Mouse (Mus musculus): ENCODE results near the gene Agbl3. TPM values are rescaled to one million over a fixed set of nuclear protein-coding genes. Genes with fewer than 3 reads are reported as not detected.

Agbl3 gene
- polyA plus RNA-seq, 1 experiment: 5.1 TPM

DNA sequence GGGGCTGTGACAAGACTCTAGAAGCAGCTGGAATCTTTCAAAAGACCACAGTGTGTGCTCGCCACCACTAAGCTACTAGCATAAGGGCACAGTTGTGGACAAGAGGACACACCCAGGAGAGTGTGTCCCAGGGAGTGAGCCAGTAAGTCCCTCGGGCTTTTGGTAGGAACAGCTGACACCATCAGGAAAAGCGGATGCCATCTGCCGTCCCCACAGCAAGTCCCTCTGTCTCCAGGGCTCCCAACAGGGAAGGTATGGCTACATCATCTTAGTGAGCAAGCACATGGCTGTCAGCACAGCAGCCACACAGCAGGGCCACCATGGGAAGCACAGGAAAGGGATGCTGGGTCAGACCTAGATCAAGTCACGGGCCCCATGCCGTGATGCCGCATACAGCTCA is 115.3 kb downstream of the Agbl3 start:
- no peak overlapping the region for H3K4me3 ChIP-seq (replicated peaks; ENCODE audit: extremely low read depth, low read depth, low read length)
- no peak for TF ChIP-seq POLR2A (IDR thresholded peaks at IDR 0.05; ENCODE audit: borderline replicate concordance, extremely low read depth, low read depth, low read length)
- no peak for TF ChIP-seq CTCF (IDR thresholded peaks at IDR 0.05; ENCODE audit: insufficient read depth, low read length)
- WGBS: 88% methylated on average over 7 of the region's 7 CpGs
- H3K4me1 ChIP-seq (ENCODE audit: control insufficient read depth, insufficient read depth, low read length): no peaks in the 10 kb centered on the region
- DNase-seq: no peak

DNA sequence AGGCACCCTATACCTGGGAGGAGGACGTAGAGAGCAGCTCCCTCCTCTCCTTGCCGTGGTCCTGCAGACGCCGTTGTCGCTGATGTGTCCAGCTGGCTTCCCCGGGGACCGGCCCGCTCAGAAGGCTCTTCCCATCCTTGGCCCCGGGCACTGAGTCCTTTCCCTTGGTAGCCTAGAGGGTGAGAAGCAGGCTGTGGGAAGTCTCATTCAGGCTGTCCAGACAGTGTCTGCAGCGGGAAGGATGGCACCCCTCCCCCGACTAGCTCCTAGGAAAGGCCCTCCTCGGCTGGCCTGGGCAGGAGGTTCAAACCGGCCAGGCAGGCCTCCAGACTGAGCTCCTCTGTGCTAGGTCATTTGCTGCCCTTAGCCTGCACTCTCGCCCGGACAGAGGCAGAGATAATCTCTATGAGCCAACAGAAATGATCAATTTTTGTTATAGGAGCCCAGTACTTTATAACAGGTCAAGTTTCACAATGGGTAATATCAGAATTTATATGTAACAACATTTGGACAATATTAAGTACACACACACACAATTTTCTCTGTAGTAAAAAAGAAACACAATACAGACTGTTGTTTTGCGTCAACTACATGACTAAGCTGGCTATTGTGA is 116.0 kb downstream of the Agbl3 start:
- Histone ChIP-seq H3K4me1 (ENCODE audit: control insufficient read depth, insufficient read depth, low read length) (no peaks in the 10 kb centered on the region), H3K4me3 (replicated peaks; ENCODE audit: extremely low read depth, low read depth, low read length) (no peak overlapping the region)
- 65% methylated on average over 16 of the region's 16 CpGs for WGBS
- no peak for TF ChIP-seq CTCF (IDR thresholded peaks at IDR 0.05; ENCODE audit: insufficient read depth, low read length)
- TF ChIP-seq POLR2A (IDR thresholded peaks at IDR 0.05; ENCODE audit: borderline replicate concordance, extremely low read depth, low read depth, low read length): no peak
- no peak for DNase-seq

DNA sequence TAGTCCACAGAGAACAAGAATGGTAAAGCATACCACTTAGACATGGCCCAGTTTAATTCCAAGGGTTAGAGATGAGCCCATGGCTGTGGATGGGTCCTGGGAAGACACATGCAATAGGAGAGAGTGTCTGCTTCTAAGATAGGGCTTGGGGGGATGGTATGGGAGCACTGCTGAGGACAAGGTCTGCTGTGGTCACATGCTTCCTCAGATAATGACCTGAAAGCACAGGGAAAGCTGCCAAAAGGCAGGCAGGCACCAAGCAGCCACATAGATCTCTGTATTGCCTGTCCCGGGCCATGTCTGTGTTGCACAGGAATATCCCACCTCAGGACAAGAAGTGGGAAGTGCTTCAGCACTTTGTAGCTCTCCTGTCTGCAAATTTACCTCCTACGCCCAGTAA is 118.9 kb downstream of the Agbl3 start:
- TF ChIP-seq POLR2A (IDR thresholded peaks at IDR 0.05; ENCODE audit: borderline replicate concordance, extremely low read depth, low read depth, low read length) (no peak), CTCF (IDR thresholded peaks at IDR 0.05; ENCODE audit: insufficient read depth, low read length) (no peak)
- 73% methylated on average over 2 of the region's 2 CpGs for WGBS

DNA sequence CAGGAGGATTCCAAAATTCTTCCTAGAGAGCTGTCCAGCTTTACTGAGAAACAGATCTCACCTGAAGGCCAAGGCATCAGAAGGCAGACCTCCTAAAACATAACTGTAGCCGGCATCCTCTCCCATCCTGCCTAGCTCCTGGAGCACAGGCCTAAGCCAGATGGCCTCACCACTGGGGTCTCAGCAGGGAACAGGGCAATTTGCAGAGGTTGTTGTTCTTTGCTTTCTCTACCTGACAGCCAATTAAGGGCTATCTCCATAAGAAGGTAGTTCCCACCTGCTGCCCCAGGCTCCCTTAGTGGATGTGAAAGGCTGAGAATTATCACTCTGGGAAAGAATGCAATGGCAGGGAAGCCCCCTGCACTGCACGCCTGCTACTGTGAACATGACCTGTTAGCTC is 120.8 kb downstream of the Agbl3 start:
- no peak for DNase-seq
- TF ChIP-seq POLR2A (IDR thresholded peaks at IDR 0.05; ENCODE audit: borderline replicate concordance, extremely low read depth, low read depth, low read length) (no peak), CTCF (IDR thresholded peaks at IDR 0.05; ENCODE audit: insufficient read depth, low read length) (no peak)
- WGBS: 86% methylated on average over 2 of the region's 2 CpGs

More for the DNA sequence above, 118.9 kb downstream of the Agbl3 start:
- no peak overlapping the region for H3K4me3 ChIP-seq (replicated peaks; ENCODE audit: extremely low read depth, low read depth, low read length)
- peaks cover 3% of the 10 kb centered on the region; the same call in 1 of the 2 replicates for H3K4me1 ChIP-seq (ENCODE audit: control insufficient read depth, insufficient read depth, low read length)
- no peak for DNase-seq

DNA sequence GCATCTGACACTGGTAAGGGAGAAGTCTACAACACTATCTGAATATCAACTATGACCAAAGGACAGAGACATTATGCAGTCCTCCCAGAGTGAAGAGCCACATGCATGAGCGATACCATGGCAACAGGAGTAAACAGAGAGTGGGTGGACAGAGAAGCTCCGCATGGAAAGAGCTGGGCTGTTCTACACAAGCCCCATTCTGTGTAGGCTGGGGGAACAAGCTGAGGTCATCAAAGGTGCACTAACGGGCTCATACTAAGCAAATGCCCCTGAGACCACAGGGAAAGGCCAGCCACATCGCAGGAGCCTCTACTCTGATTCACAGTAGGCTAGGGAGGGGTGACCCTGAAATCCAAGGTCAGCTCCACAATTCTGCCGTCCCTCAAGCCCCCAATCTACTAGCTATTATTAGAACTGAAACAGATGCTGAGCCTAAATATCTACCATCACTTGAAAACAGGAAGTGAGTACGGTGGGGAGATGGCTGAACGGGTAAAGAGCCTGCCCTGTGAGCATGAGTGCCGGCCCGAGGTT is 121.7 kb downstream of the Agbl3 start:
- peak overlapping the region; percentile 19 for H3K4me3 ChIP-seq (replicated peaks; ENCODE audit: extremely low read depth, low read depth, low read length)

More for the DNA sequence above, 120.8 kb downstream of the Agbl3 start:
- Histone ChIP-seq H3K4me3 (replicated peaks; ENCODE audit: extremely low read depth, low read depth, low read length) (no peak overlapping the region), H3K4me1 (ENCODE audit: control insufficient read depth, insufficient read depth, low read length) (peaks cover 3% of the 10 kb centered on the region; the same call in 1 of the 2 replicates)

DNA sequence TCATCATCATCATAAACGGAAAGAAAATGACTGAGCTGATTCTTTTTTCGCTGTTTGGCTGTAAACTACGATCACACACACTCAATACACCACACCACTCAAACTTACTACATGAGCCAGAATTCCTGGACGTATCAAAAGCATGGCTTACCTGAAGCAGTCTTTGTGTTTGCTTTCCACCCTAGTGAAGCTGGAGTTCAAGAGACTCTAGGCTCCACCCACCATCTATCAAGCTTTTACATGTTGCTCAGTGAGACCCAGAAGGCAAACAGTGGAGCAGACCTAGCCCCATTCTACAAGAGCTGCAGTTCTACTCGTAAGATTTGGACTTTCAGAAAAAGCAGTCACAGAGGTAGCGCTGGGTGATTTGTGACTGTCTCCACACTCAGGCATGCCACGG is 122.3 kb downstream of the Agbl3 start:
- Histone ChIP-seq H3K4me3 (replicated peaks; ENCODE audit: extremely low read depth, low read depth, low read length) (no peak overlapping the region), H3K4me1 (ENCODE audit: control insufficient read depth, insufficient read depth, low read length) (peaks cover 3% of the 10 kb centered on the region; the same call in 1 of the 2 replicates)
- WGBS: 78% methylated on average over 7 of the region's 7 CpGs
- peak; percentile 41 for DNase-seq
- TF ChIP-seq POLR2A (IDR thresholded peaks at IDR 0.05; ENCODE audit: borderline replicate concordance, extremely low read depth, low read depth, low read length) (no peak), CTCF (IDR thresholded peaks at IDR 0.05; ENCODE audit: insufficient read depth, low read length) (no peak)

More for the DNA sequence above, 121.7 kb downstream of the Agbl3 start:
- TF ChIP-seq CTCF (IDR thresholded peaks at IDR 0.05; ENCODE audit: insufficient read depth, low read length) (no peak), POLR2A (IDR thresholded peaks at IDR 0.05; ENCODE audit: borderline replicate concordance, extremely low read depth, low read depth, low read length) (no peak)
- WGBS: 36% methylated on average over 9 of the region's 9 CpGs
- no peak for DNase-seq
- H3K4me1 ChIP-seq (ENCODE audit: control insufficient read depth, insufficient read depth, low read length): peaks cover 3% of the 10 kb centered on the region; the same call in 1 of the 2 replicates

DNA sequence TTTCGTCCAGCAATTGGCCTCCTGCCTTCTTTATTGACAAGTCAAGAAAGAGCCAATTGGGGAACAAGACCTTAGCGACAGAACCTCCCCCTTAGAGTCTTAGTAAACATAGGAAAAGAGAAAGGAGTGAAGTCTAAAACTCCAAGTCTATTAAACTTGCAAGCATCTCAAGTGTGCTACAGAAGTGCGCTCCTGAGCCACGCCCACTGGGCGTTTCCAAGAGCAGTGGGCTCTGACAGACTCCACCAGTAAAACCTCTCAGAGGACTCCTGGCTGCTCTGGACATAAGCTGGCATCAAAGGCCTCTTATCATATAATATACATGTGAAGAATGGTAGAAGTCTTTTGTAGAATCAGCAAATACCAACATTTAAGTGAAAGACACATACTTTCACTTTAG is 123.2 kb downstream of the Agbl3 start:
- peak; percentile 79 for DNase-seq
- 62% methylated on average over 5 of the region's 5 CpGs for WGBS

DNA sequence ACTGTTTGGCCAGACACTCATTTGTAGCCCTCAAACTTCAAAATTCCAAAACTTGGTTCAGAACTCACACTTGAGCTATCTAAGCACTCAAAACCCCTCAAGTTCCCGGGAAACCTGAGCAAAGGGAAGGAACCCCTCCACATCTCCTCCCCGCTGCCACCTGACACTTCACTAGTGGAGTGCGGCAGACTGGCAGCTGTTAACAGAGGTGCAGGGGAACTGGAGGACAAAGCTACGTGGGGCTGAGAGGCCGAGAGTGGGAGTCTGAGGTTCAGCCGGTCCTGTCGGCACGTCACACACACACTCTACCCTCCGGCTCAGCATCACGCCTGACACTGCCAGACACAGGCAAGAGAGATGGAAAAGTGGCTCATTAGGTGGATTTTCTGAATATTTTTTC is 123.6 kb downstream of the Agbl3 start:
- WGBS: 63% methylated on average over 10 of the region's 10 CpGs

More for the DNA sequence above, 123.2 kb downstream of the Agbl3 start:
- TF ChIP-seq POLR2A (IDR thresholded peaks at IDR 0.05; ENCODE audit: borderline replicate concordance, extremely low read depth, low read depth, low read length) (no peak), CTCF (IDR thresholded peaks at IDR 0.05; ENCODE audit: insufficient read depth, low read length) (no peak)
- Histone ChIP-seq H3K4me1 (ENCODE audit: control insufficient read depth, insufficient read depth, low read length) (peaks cover 3% of the 10 kb centered on the region; the same call in 1 of the 2 replicates), H3K4me3 (replicated peaks; ENCODE audit: extremely low read depth, low read depth, low read length) (no peak overlapping the region)

DNA sequence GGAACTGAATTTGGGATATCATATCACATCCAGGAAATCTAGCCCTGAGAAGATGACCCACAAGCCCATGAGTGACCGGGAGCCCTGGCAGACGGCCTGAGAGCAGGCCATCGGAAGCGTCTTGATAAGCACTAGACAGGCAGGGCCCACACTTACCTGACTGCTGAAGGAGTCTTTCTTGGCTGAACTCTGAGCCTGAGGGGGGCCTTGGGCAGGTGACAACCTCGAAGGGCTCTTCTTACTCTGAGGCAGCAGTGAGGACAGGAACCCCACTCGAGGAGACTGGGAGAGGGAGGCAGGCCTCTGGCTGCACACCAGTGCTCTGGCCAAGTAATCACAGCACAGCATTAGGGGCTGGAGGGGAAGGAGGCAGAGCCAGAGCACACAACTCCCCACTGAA is 124.1 kb downstream of the Agbl3 start:
- no peak for TF ChIP-seq CTCF (IDR thresholded peaks at IDR 0.05; ENCODE audit: insufficient read depth, low read length)
- no peak for TF ChIP-seq POLR2A (IDR thresholded peaks at IDR 0.05; ENCODE audit: borderline replicate concordance, extremely low read depth, low read depth, low read length)
- Histone ChIP-seq H3K4me3 (replicated peaks; ENCODE audit: extremely low read depth, low read depth, low read length) (no peak overlapping the region), H3K4me1 (ENCODE audit: control insufficient read depth, insufficient read depth, low read length) (peaks cover 3% of the 10 kb centered on the region; the same call in 1 of the 2 replicates)
- DNase-seq: peak; percentile 58
- WGBS: 53% methylated on average over 6 of the region's 6 CpGs

More for the DNA sequence above, 123.6 kb downstream of the Agbl3 start:
- DNase-seq: peak; percentile 44
- TF ChIP-seq CTCF (IDR thresholded peaks at IDR 0.05; ENCODE audit: insufficient read depth, low read length) (no peak), POLR2A (IDR thresholded peaks at IDR 0.05; ENCODE audit: borderline replicate concordance, extremely low read depth, low read depth, low read length) (no peak)
- Histone ChIP-seq H3K4me1 (ENCODE audit: control insufficient read depth, insufficient read depth, low read length) (peaks cover 3% of the 10 kb centered on the region; the same call in 1 of the 2 replicates), H3K4me3 (replicated peaks; ENCODE audit: extremely low read depth, low read depth, low read length) (no peak overlapping the region)

DNA sequence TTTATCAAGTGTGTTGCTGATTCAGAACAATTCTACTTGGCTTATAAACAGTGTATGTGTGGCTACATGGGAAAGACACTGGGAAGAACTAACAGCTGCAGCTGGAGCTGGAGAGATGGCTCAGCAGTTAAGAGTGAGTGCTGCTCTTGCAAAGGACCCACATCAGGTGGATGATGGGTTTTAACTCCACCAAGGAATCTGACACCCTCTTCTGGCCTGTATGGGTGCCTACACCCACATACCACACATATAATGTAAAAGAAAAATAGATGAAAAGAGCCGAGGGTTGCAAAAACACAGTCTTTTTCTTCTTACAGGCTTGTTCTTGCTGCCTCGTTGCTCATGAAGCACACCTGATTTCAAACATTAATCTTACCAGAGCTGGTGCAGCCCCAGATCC is 125.9 kb downstream of the Agbl3 start:
- TF ChIP-seq POLR2A (IDR thresholded peaks at IDR 0.05; ENCODE audit: borderline replicate concordance, extremely low read depth, low read depth, low read length) (no peak), CTCF (IDR thresholded peaks at IDR 0.05; ENCODE audit: insufficient read depth, low read length) (no peak)
- no peak overlapping the region for H3K4me3 ChIP-seq (replicated peaks; ENCODE audit: extremely low read depth, low read depth, low read length)
- 51% methylated on average over 2 of the region's 2 CpGs for WGBS
- H3K4me1 ChIP-seq (ENCODE audit: control insufficient read depth, insufficient read depth, low read length): peaks cover 5% of the 10 kb centered on the region; the same call in 1 of the 2 replicates
- DNase-seq: no peak

All from lung, adult 2 months (tissue).